Mouse (Mus musculus): ENCODE measurements around the gene Ifitm2. TPM values are rescaled to one million over a fixed set of nuclear protein-coding genes. Genes with fewer than 3 reads are reported as not detected.

Gene Ifitm2
- polyA plus RNA-seq, 1 experiment from 2014 or later: 1,087 TPM

DNA sequence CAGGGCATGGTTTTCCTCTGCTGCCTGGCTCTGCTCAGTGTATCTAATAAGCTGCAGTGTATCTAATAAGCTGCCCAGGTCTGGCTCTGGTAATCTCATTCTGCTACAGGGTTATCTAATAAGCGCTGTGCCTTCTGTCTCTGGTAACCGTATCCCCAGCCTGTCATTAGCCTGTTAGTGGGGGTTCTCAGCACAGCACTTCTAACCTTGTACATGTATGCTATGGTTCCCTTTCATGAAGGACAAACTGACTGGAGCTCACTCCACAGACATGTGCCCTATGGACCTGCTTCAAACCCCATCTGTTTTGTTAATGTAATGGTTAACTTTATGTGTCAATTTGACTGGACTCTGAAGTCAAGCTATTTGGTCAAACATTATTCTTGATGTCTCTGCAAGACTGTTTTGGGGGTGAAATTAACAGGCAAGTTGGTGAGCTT is 50.1 kb downstream of the Ifitm2 start:
- Histone ChIP-seq H3K4me2 (no peak overlapping the region), H3K4me3 (ENCODE audit: low read depth, low read length) (no peak overlapping the region), H3K27ac (ENCODE audit: low read depth) (no peak overlapping the region), H3K9ac (no peak overlapping the region), H3K4me1 (ENCODE audit: insufficient read depth) (no peaks in the 10 kb centered on the region), H3K27me3 (ENCODE audit: insufficient read depth, low read length) (no peaks in the 10 kb centered on the region), H3K9me3 (ENCODE audit: low read depth, low read length) (no peaks in the 10 kb centered on the region), H3K36me3 (ENCODE audit: insufficient read depth) (no peaks in the 10 kb centered on the region)
- 74% methylated on average over 2 of the region's 2 CpGs for WGBS
- no peak for TF ChIP-seq CTCF (IDR thresholded peaks at IDR 0.05; ENCODE audit: low read depth)
- no peak for DNase-seq
- ATAC-seq (ENCODE audit: insufficient read depth): no peak

Other genes with a start within 250 kb of the Ifitm2 start
- 0.09 TPM in 1 of 2 replicates, not detected in the other for gene Cyp2e1, start 192.2 kb downstream of the Ifitm2 start, polyA plus RNA-seq (2014; fragmentation: Nextera tagmentation; extraction: Ambion mirVana)
- gene Syce1, start 168.1 kb downstream of the Ifitm2 start, polyA plus RNA-seq (2014; fragmentation: Nextera tagmentation; extraction: Ambion mirVana): 0.68 TPM in 1 of 2 replicates, not detected in the other
- gene Zfp941, start 133.8 kb downstream of the Ifitm2 start, polyA plus RNA-seq (2014; fragmentation: Nextera tagmentation; extraction: Ambion mirVana): 0.77 and 0.83 TPM in 2 replicates
- 2.2 and 3.2 TPM in 2 replicates for gene Urah, start 121.0 kb downstream of the Ifitm2 start, polyA plus RNA-seq (2014; fragmentation: Nextera tagmentation; extraction: Ambion mirVana)
- not detected in 2 replicates for gene Scgb1c1, start 110.4 kb downstream of the Ifitm2 start, polyA plus RNA-seq (2014; fragmentation: Nextera tagmentation; extraction: Ambion mirVana)
- 0.18 TPM in 1 of 2 replicates, not detected in the other for gene Odf3, start 108.2 kb downstream of the Ifitm2 start, polyA plus RNA-seq (2014; fragmentation: Nextera tagmentation; extraction: Ambion mirVana)
- gene Gm45785, start 99.7 kb downstream of the Ifitm2 start, polyA plus RNA-seq (2014; fragmentation: Nextera tagmentation; extraction: Ambion mirVana): not detected in 2 replicates
- gene Ric8a, start 99.0 kb downstream of the Ifitm2 start, polyA plus RNA-seq (2014; fragmentation: Nextera tagmentation; extraction: Ambion mirVana): 53.8 and 54.8 TPM in 2 replicates
- gene Bet1l, start 98.4 kb downstream of the Ifitm2 start, polyA plus RNA-seq (2014; fragmentation: Nextera tagmentation; extraction: Ambion mirVana): 40.9 and 47.0 TPM in 2 replicates
- 139 and 167 TPM in 2 replicates for gene Psmd13, start 74.0 kb downstream of the Ifitm2 start, polyA plus RNA-seq (2014; fragmentation: Nextera tagmentation; extraction: Ambion mirVana)
- 16.6 and 18.2 TPM in 2 replicates for gene Sirt3, start 73.7 kb downstream of the Ifitm2 start, polyA plus RNA-seq (2014; fragmentation: Nextera tagmentation; extraction: Ambion mirVana)
- gene Cox8b, start 55.5 kb downstream of the Ifitm2 start, polyA plus RNA-seq (2014; fragmentation: Nextera tagmentation; extraction: Ambion mirVana): 1.7 TPM in 1 of 2 replicates, not detected in the other
- 0.08 TPM in 1 of 2 replicates, not detected in the other for gene Nlrp6, start 35.1 kb downstream of the Ifitm2 start, polyA plus RNA-seq (2014; fragmentation: Nextera tagmentation; extraction: Ambion mirVana)
- gene Pgghg, start 14.6 kb downstream of the Ifitm2 start, polyA plus RNA-seq (2014; fragmentation: Nextera tagmentation; extraction: Ambion mirVana): 20.7 and 22.6 TPM in 2 replicates
- gene Ifitm5, start 5.7 kb downstream of the Ifitm2 start, polyA plus RNA-seq (2014; fragmentation: Nextera tagmentation; extraction: Ambion mirVana): 1.0 and 1.3 TPM in 2 replicates
- not detected in 2 replicates for gene Gm45717, start 50 bp downstream of the Ifitm2 start, polyA plus RNA-seq (2014; fragmentation: Nextera tagmentation; extraction: Ambion mirVana)
- gene Ifitm1, start 11.2 kb upstream of the Ifitm2 start, polyA plus RNA-seq (2014; fragmentation: Nextera tagmentation; extraction: Ambion mirVana): 35.4 and 42.5 TPM in 2 replicates
- gene Ifitm3, start 54.8 kb upstream of the Ifitm2 start, polyA plus RNA-seq (2014; fragmentation: Nextera tagmentation; extraction: Ambion mirVana): 164 and 183 TPM in 2 replicates
- 0.49 and 1.1 TPM in 2 replicates for gene Ifitm6, start 61.9 kb upstream of the Ifitm2 start, polyA plus RNA-seq (2014; fragmentation: Nextera tagmentation; extraction: Ambion mirVana)
- not detected in 2 replicates for gene Gm17387, start 73.1 kb upstream of the Ifitm2 start, polyA plus RNA-seq (2014; fragmentation: Nextera tagmentation; extraction: Ambion mirVana)
- gene B4galnt4, start 105.1 kb upstream of the Ifitm2 start, polyA plus RNA-seq (2014; fragmentation: Nextera tagmentation; extraction: Ambion mirVana): 5.6 and 7.1 TPM in 2 replicates
- 7.5 and 8.7 TPM in 2 replicates for gene Pkp3, start 122.2 kb upstream of the Ifitm2 start, polyA plus RNA-seq (2014; fragmentation: Nextera tagmentation; extraction: Ambion mirVana)
- gene Sigirr, start 144.6 kb upstream of the Ifitm2 start, polyA plus RNA-seq (2014; fragmentation: Nextera tagmentation; extraction: Ambion mirVana): 7.8 and 9.8 TPM in 2 replicates
- 4.2 and 4.3 TPM in 2 replicates for gene Ano9, start 161.8 kb upstream of the Ifitm2 start, polyA plus RNA-seq (2014; fragmentation: Nextera tagmentation; extraction: Ambion mirVana)
- 50.6 and 57.7 TPM in 2 replicates for gene Ptdss2, start 166.4 kb upstream of the Ifitm2 start, polyA plus RNA-seq (2014; fragmentation: Nextera tagmentation; extraction: Ambion mirVana)
- gene Rnh1, start 216.9 kb upstream of the Ifitm2 start, polyA plus RNA-seq (2014; fragmentation: Nextera tagmentation; extraction: Ambion mirVana): 124 and 130 TPM in 2 replicates
- 85.8 and 97.4 TPM in 2 replicates for gene Hras, start 238.0 kb upstream of the Ifitm2 start, polyA plus RNA-seq (2014; fragmentation: Nextera tagmentation; extraction: Ambion mirVana)
- 3.8 and 4.3 TPM in 2 replicates for gene Lrrc56, start 238.2 kb upstream of the Ifitm2 start, polyA plus RNA-seq (2014; fragmentation: Nextera tagmentation; extraction: Ambion mirVana)